Comparison of ENCODE assay signal across 25 mouse cellular contexts in the genomic region with DNA sequence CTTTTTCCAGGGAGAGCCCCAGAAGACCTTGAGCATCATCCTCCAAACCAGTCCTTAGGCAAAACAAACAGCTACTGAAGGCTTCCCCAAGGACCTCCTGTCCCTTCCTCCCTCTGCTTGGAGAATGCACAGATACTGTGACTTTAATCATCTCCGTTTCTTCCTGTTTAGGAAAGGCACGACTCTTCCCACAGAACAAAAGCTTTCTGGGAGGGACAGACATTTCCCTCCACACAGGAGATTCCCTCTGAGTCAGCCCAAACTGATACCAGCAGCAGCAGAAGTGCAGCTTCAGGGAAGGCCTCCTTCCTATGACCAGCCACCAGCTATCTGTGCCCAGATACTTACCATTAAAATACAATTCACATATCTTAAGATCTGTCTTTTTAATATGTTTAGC. TPM values are rescaled to one million over a fixed set of nuclear protein-coding genes. Genes with fewer than 3 reads are reported as not detected.
A peak's percentile ranks its signal among the peaks of the same experiment; 100 is the strongest.
DNase-seq lines count a peak whose midpoint lies in the region; ATAC-seq lines count a peak whose summit lies in the region.
"Had no signal": no experiment of that assay in that cellular context is flagged by ENCODE, and none has a peak within 500 bp of the region (broad histone marks: within the 10 kb centered on the region; RNA-seq: fewer than 3 reads in every experiment).

No protein-coding gene starts in this region.

- 0 out of 2 replicates have a peak, but pooled peaks have one; percentile 17 for ATAC-seq in heart, embryonic 16.5 days (replicated peaks; ENCODE audit: extremely low read depth, insufficient read depth, low FRiP score)
- no peak for ATAC-seq in lung, embryonic 15.5 days (ENCODE audit: borderline replicate concordance, extremely low read depth, low FRiP score, low TSS enrichment)
- ATAC-seq in lung, embryonic 16.5 days (ENCODE audit: low read depth): peak; percentile 44
- ATAC-seq: CD4-positive, CD25-positive, alpha-beta regulatory T cell, adult 4 months; forebrain, embryonic 13.5 days had no signal

- no peak overlapping the region for H3K27ac ChIP-seq in heart, embryonic 16.5 days (ENCODE audit: low read length)
- peak overlapping the region; percentile 20; the same call in 1 of the 2 replicates for H3K27ac ChIP-seq in lung, embryonic 15.5 days
- no peak overlapping the region for H3K27ac ChIP-seq in lung, embryonic 16.5 days (ENCODE audit: low read length)
- H3K27ac ChIP-seq: forebrain, embryonic 13.5 days; hindbrain, embryonic 14.5 days; limb, embryonic 10.5 days; limb, embryonic 15.5 days; liver, embryonic 13.5 days; midbrain, embryonic 12.5 days; neural tube, embryonic 13.5 days had no signal

- H3K9ac ChIP-seq in heart, embryonic 16.5 days (ENCODE audit: low read length): no peak overlapping the region
- H3K9ac ChIP-seq in lung, embryonic 15.5 days: no peak overlapping the region
- no peak overlapping the region for H3K9ac ChIP-seq in lung, embryonic 16.5 days (ENCODE audit: low read length)
- H3K9ac ChIP-seq: forebrain, embryonic 13.5 days; heart, embryonic 12.5 days; hindbrain, embryonic 14.5 days; limb, embryonic 15.5 days; liver, embryonic 13.5 days; midbrain, embryonic 12.5 days; neural tube, embryonic 13.5 days had no signal

- WGBS in heart, embryonic 16.5 days: 33% methylated on average over 2 of the region's 2 CpGs
- WGBS in lung, embryonic 15.5 days: 22% methylated on average over 2 of the region's 2 CpGs
- 35% methylated on average over 2 of the region's 2 CpGs for WGBS in lung, embryonic 16.5 days

- H3K36me3 ChIP-seq in heart, embryonic 16.5 days (ENCODE audit: control insufficient read depth, insufficient read depth): no peaks in the 10 kb centered on the region
- H3K36me3 ChIP-seq in lung, embryonic 15.5 days: no peaks in the 10 kb centered on the region
- no peaks in the 10 kb centered on the region for H3K36me3 ChIP-seq in lung, embryonic 16.5 days (ENCODE audit: control insufficient read depth, insufficient read depth, low read length)
- H3K36me3 ChIP-seq: heart, embryonic 12.5 days; limb, embryonic 10.5 days; limb, embryonic 15.5 days; liver, embryonic 13.5 days; midbrain, embryonic 12.5 days; neural tube, embryonic 13.5 days had no signal

- no peaks in the 10 kb centered on the region for H3K27me3 ChIP-seq in heart, embryonic 16.5 days (ENCODE audit: control insufficient read depth, insufficient read depth, low read length)
- H3K27me3 ChIP-seq in lung, embryonic 15.5 days: no peaks in the 10 kb centered on the region
- H3K27me3 ChIP-seq in lung, embryonic 16.5 days (ENCODE audit: control insufficient read depth, insufficient read depth, low read depth, low read length): no peaks in the 10 kb centered on the region
- H3K27me3 ChIP-seq: forebrain, embryonic 13.5 days; heart, embryonic 12.5 days; limb, embryonic 15.5 days; liver, embryonic 13.5 days; midbrain, embryonic 12.5 days; neural tube, embryonic 13.5 days had no signal

- no peaks in the 10 kb centered on the region; the same call in 1 of the 2 replicates for H3K9me3 ChIP-seq in heart, embryonic 16.5 days (replicated peaks; ENCODE audit: control insufficient read depth, low read length)
- H3K9me3 ChIP-seq in lung, embryonic 15.5 days: no peaks in the 10 kb centered on the region
- 0 out of 2 replicates have a peak, but pooled peaks cover 3% of the 10 kb centered on the region for H3K9me3 ChIP-seq in lung, embryonic 16.5 days (ENCODE audit: control insufficient read depth, low read length)
- H3K9me3 ChIP-seq: forebrain, embryonic 13.5 days; heart, embryonic 12.5 days; limb, embryonic 10.5 days; limb, embryonic 15.5 days; liver, embryonic 13.5 days; neural tube, embryonic 13.5 days had no signal

- no peak overlapping the region for H3K4me2 ChIP-seq in heart, embryonic 16.5 days (ENCODE audit: low read depth, low read length)
- no peak overlapping the region for H3K4me2 ChIP-seq in lung, embryonic 15.5 days
- H3K4me2 ChIP-seq in lung, embryonic 16.5 days (ENCODE audit: low read depth, low read length): no peak overlapping the region
- H3K4me2 ChIP-seq: forebrain, embryonic 13.5 days; heart, embryonic 12.5 days; hindbrain, embryonic 14.5 days; limb, embryonic 15.5 days; liver, embryonic 13.5 days; midbrain, embryonic 12.5 days; neural tube, embryonic 13.5 days had no signal

- DNase-seq in heart, postnatal 4 days: no peak
- no peak for DNase-seq in lung, postnatal 14 days
- peak; percentile 36 for DNase-seq in lung, postnatal 25 days (ENCODE audit: low spot score)
- DNase-seq in layer of hippocampus, adult 8-10 months (ENCODE audit: low spot score in 2 of 2): no peak
- DNase-seq: adrenal gland, postnatal 36 days; cerebellum, adult 8-10 months; cerebellum, postnatal 25 days; gastrocnemius, postnatal 14 days; kidney, adult 18-20 months; kidney, postnatal 4 days; layer of hippocampus, postnatal 36 days; liver, embryonic 13.5 days; right cerebral cortex, postnatal 4 days; thymus, postnatal 14 days had no signal

- peaks cover 7% of the 10 kb centered on the region for H3K4me1 ChIP-seq in heart, embryonic 16.5 days (ENCODE audit: control insufficient read depth, insufficient read depth, low read length)
- H3K4me1 ChIP-seq in lung, embryonic 15.5 days: 0 out of 2 replicates have a peak, but pooled peaks cover 4% of the 10 kb centered on the region
- peaks cover 4% of the 10 kb centered on the region; the same call in 1 of the 2 replicates for H3K4me1 ChIP-seq in lung, embryonic 16.5 days (replicated peaks; ENCODE audit: control insufficient read depth, insufficient read depth, low read length)
- H3K4me1 ChIP-seq: forebrain, embryonic 13.5 days; midbrain, embryonic 12.5 days had no signal

- H3K4me3 ChIP-seq in heart, embryonic 16.5 days (ENCODE audit: low read length): no peak overlapping the region
- H3K4me3 ChIP-seq in lung, embryonic 15.5 days: no peak overlapping the region
- H3K4me3 ChIP-seq in lung, embryonic 16.5 days (ENCODE audit: low read length): no peak overlapping the region
- H3K4me3 ChIP-seq: forebrain, embryonic 13.5 days; heart, embryonic 12.5 days; limb, embryonic 10.5 days; limb, embryonic 15.5 days; liver, embryonic 13.5 days; midbrain, embryonic 12.5 days; neural tube, embryonic 13.5 days had no signal

RNA-seq across cellular contexts. Expression of gene Cnksr3, which starts 37.6 kb away (rescaled TPM):
- polyA plus RNA-seq in heart, embryonic 16.5 days (2015; fragmentation: Nextera tagmentation; extraction: Ambion mirVana): 8.4 and 9.3 TPM in 2 replicates
- total RNA-seq in heart, postnatal 4 days (2021): 10 to 100 TPM; 25.7 to 28.7 TPM
- polyA plus RNA-seq in lung, embryonic 15.5 days (2015; fragmentation: Nextera tagmentation; extraction: Ambion mirVana): 9.8 and 10.1 TPM in 2 replicates
- 10.1 and 11.0 TPM in 2 replicates for polyA plus RNA-seq in lung, embryonic 16.5 days (2015; fragmentation: Nextera tagmentation; extraction: Ambion mirVana)
- 1 to 10 TPM; 3.4 to 5.4 (median 4.4) TPM for total RNA-seq in layer of hippocampus, adult 8-10 months (2022)
